9 mouse cellular contexts compared by ENCODE assay signal in the genomic region with DNA sequence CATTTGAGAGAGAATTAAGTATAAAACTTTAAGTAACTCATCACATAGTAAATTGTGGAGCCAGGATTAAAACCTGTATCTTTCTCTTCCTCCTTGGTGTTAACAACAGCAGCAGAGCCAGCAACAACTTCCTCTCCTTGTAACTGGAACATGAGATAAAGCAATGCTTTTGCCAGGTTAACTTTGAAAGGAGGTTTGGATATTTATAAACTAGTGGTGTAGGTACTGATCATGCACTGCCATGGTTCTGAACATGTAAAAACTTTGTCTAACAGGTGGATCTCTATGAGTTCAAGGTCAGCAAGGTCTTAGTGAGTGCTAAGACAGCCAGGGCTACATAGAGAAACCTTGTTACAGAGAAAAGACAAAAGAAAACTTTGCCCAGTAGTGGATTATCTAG. TPM values are rescaled to one million over a fixed set of nuclear protein-coding genes. Genes with fewer than 3 reads are reported as not detected.
DNase-seq lines count a peak whose midpoint lies in the region; ATAC-seq lines count a peak whose summit lies in the region.
"Had no signal": no experiment of that assay in that cellular context is flagged by ENCODE, and none has a peak within 500 bp of the region (broad histone marks: within the 10 kb centered on the region; RNA-seq: fewer than 3 reads in every experiment).

No protein-coding gene starts in this region.

- peak overlapping the region; percentile 29 for H3K4me3 ChIP-seq in lung, embryonic 16.5 days (ENCODE audit: low read length)
- peak overlapping the region; percentile 45 for H3K4me3 ChIP-seq in heart, embryonic 13.5 days
- peak overlapping the region; percentile 25 for H3K4me3 ChIP-seq in liver, embryonic 11.5 days (ENCODE audit: low read depth, low read length)
- H3K4me3 ChIP-seq in stomach, embryonic 15.5 days (replicated peaks), result peak overlapping the region; percentile 8; the same call in 1 of the 2 replicates
- H3K4me3 ChIP-seq: erythroblast, embryonic 14.5 days had no signal

- no peaks in the 10 kb centered on the region for H3K27me3 ChIP-seq in lung, embryonic 16.5 days (ENCODE audit: control insufficient read depth, insufficient read depth, low read depth, low read length)
- no peaks in the 10 kb centered on the region for H3K27me3 ChIP-seq in heart, embryonic 13.5 days (replicated peaks)
- H3K27me3 ChIP-seq in liver, embryonic 11.5 days (replicated peaks; ENCODE audit: control insufficient read depth, insufficient read depth, low read length), result no peaks in the 10 kb centered on the region
- no peaks in the 10 kb centered on the region for H3K27me3 ChIP-seq in stomach, embryonic 15.5 days (replicated peaks)

- DNase-seq in lung, postnatal 4 days, result no peak
- no peak for DNase-seq in liver, embryonic 11.5 days (ENCODE audit: low spot score)
- no peak for DNase-seq in left cerebral cortex, adult 9 months (ENCODE audit: low spot score in 2 of 2)
- no peak for DNase-seq in thymus, postnatal 10 days (ENCODE audit: low spot score in 2 of 2)
- no peak for DNase-seq in left cerebral cortex, adult 8-10 months (ENCODE audit: low spot score in 2 of 2)

- no peaks in the 10 kb centered on the region for H3K9me3 ChIP-seq in lung, embryonic 16.5 days (ENCODE audit: control insufficient read depth, low read length)
- H3K9me3 ChIP-seq in heart, embryonic 13.5 days, result no peaks in the 10 kb centered on the region
- no peaks in the 10 kb centered on the region for H3K9me3 ChIP-seq in liver, embryonic 11.5 days (ENCODE audit: control insufficient read depth, low read length)
- no peaks in the 10 kb centered on the region for H3K9me3 ChIP-seq in stomach, embryonic 15.5 days

- H3K4me1 ChIP-seq in lung, embryonic 16.5 days (replicated peaks; ENCODE audit: control insufficient read depth, insufficient read depth, low read length), result peaks cover 9% of the 10 kb centered on the region
- peaks cover 21% of the 10 kb centered on the region for H3K4me1 ChIP-seq in heart, embryonic 13.5 days
- H3K4me1 ChIP-seq in liver, embryonic 11.5 days (replicated peaks; ENCODE audit: control insufficient read depth, insufficient read depth, low read length), result peaks cover 10% of the 10 kb centered on the region
- peaks cover 12% of the 10 kb centered on the region; the same call in 1 of the 2 replicates for H3K4me1 ChIP-seq in stomach, embryonic 15.5 days

- H3K9ac ChIP-seq in lung, embryonic 16.5 days (ENCODE audit: low read length), result no peak overlapping the region
- peak overlapping the region; percentile 70 for H3K9ac ChIP-seq in heart, embryonic 13.5 days
- H3K9ac ChIP-seq in liver, embryonic 11.5 days (ENCODE audit: low read depth, low read length), result no peak overlapping the region
- no peak overlapping the region for H3K9ac ChIP-seq in stomach, embryonic 15.5 days

- no peak overlapping the region for H3K27ac ChIP-seq in lung, embryonic 16.5 days (ENCODE audit: low read length)
- H3K27ac ChIP-seq in heart, embryonic 13.5 days (replicated peaks), result peak overlapping the region; percentile 54
- H3K27ac ChIP-seq in liver, embryonic 11.5 days (ENCODE audit: low read depth, low read length), result no peak overlapping the region; the same call in 1 of the 2 replicates
- H3K27ac ChIP-seq in stomach, embryonic 15.5 days, result no peak overlapping the region; the same call in 1 of the 2 replicates

- H3K36me3 ChIP-seq in lung, embryonic 16.5 days (ENCODE audit: control insufficient read depth, insufficient read depth, low read length), result peaks cover 4% of the 10 kb centered on the region; the same call in 1 of the 2 replicates
- peaks cover 18% of the 10 kb centered on the region for H3K36me3 ChIP-seq in heart, embryonic 13.5 days
- no peaks in the 10 kb centered on the region for H3K36me3 ChIP-seq in liver, embryonic 11.5 days (ENCODE audit: control insufficient read depth, insufficient read depth, low read length)
- no peaks in the 10 kb centered on the region for H3K36me3 ChIP-seq in stomach, embryonic 15.5 days

- no peak for ATAC-seq in lung, embryonic 16.5 days (ENCODE audit: low read depth)
- ATAC-seq in heart, embryonic 13.5 days (ENCODE audit: extremely low read depth, insufficient number of reproducible peaks, low FRiP score, low TSS enrichment), result no peak
- ATAC-seq in liver, embryonic 11.5 days (replicated peaks; ENCODE audit: low FRiP score), result no peak
- no peak for ATAC-seq in stomach, embryonic 15.5 days (ENCODE audit: insufficient read depth, low FRiP score, low read depth)

- peak overlapping the region; percentile 46 for H3K4me2 ChIP-seq in lung, embryonic 16.5 days (ENCODE audit: low read depth, low read length)
- peak overlapping the region; percentile 71 for H3K4me2 ChIP-seq in heart, embryonic 13.5 days
- H3K4me2 ChIP-seq in liver, embryonic 11.5 days, result peak overlapping the region; percentile 60
- H3K4me2 ChIP-seq in stomach, embryonic 15.5 days, result peak overlapping the region; percentile 43

RNA-seq across cellular contexts. Expression of a gene that starts 3.4 kb away (rescaled TPM):
- 9.0 and 9.4 TPM in 2 replicates for polyA plus RNA-seq in lung, embryonic 16.5 days (2015; fragmentation: Nextera tagmentation; extraction: Ambion mirVana)
- polyA plus RNA-seq in heart, embryonic 13.5 days (2015; fragmentation: Nextera tagmentation; extraction: Ambion mirVana), result 6.1 TPM in 2 replicates
- polyA plus RNA-seq in liver, embryonic 11.5 days (2014; fragmentation: Nextera tagmentation; extraction: Ambion mirVana), result 4.1 and 5.2 TPM in 2 replicates
- polyA plus RNA-seq in stomach, embryonic 15.5 days (2015; fragmentation: Nextera tagmentation; extraction: Ambion mirVana), result 7.8 and 7.9 TPM in 2 replicates
- 10 to 100 TPM; 82.8 to 99.5 (median 90.6) TPM for total RNA-seq in left cerebral cortex, adult 8-10 months (2022)
